Mouse (Mus musculus) testis, adult 2 months (tissue): Measurements from ENCODE around the gene Adipor1. TPM values are rescaled to one million over a fixed set of nuclear protein-coding genes. Genes with fewer than 3 reads are reported as not detected.
A peak's percentile ranks its signal among the peaks of the same experiment; 100 is the strongest.
"Not testable (repeated sequence)": the region's sequence is repeated elsewhere in the genome, so short reads cannot be mapped to it uniquely, and the experiment has no call there.

ENCODE experiments used
- H3K27ac ChIP-seq: fragments of 200-500 bp; 2 replicates; pipeline ENCODE4 v1.5.1; 2012; ENCODE audit warnings: low read depth, low read length; ENCODE audit not compliant: control insufficient read depth, insufficient read depth
- H3K27me3 ChIP-seq: fragments of 200-500 bp; 2 replicates; pipeline ENCODE4 v1.6.1; 2012; ENCODE audit warnings: mild to moderate bottlenecking, low read length, moderate library complexity; ENCODE audit not compliant: control insufficient read depth, insufficient read depth
- H3K36me3 ChIP-seq: fragments of 200-500 bp; 2 replicates; pipeline ENCODE4 v1.6.1; 2012; ENCODE audit warnings: mild to moderate bottlenecking, low read length; ENCODE audit not compliant: control insufficient read depth, insufficient read depth
- H3K4me1 ChIP-seq: fragments of 200-500 bp; 2 replicates; pipeline ENCODE4 v1.6.1; 2012; ENCODE audit warnings: low read length; ENCODE audit not compliant: control insufficient read depth, insufficient read depth
- H3K4me3 ChIP-seq: fragments of 200-500 bp; 2 replicates; pipeline ENCODE4 v1.5.1; 2012; ENCODE audit warnings: low read depth, mild to moderate bottlenecking, low read length, moderate library complexity, mixed read lengths; ENCODE audit not compliant: control insufficient read depth
- CTCF ChIP-seq: fragments of 200-500 bp; IDR thresholded peaks from 2 replicates; pipeline ENCODE4 v1.5.1; 2012; ENCODE audit warnings: low read depth, mild to moderate bottlenecking, inconsistent platforms, low read length, moderate library complexity; ENCODE audit not compliant: control insufficient read depth, insufficient read depth, insufficient replicate concordance
- POLR2A ChIP-seq: fragments of 200-500 bp; IDR thresholded peaks from 2 replicates; pipeline ENCODE4 v1.6.1; 2012; ENCODE audit warnings: low read depth, mild to moderate bottlenecking, inconsistent platforms, low read length, moderate library complexity; ENCODE audit not compliant: control insufficient read depth
- polyA plus RNA-seq: library from polyadenylated mRNA; depleted of rRNA; stranded (reverse); fragments of >200 nt; gene quantifications from 2 replicates; pipeline ENCODE4 v1.2.3, GENCODE M21; 2012

Adipor1 gene
- polyA plus RNA-seq, 1 experiment = 87.4 TPM

DNA sequence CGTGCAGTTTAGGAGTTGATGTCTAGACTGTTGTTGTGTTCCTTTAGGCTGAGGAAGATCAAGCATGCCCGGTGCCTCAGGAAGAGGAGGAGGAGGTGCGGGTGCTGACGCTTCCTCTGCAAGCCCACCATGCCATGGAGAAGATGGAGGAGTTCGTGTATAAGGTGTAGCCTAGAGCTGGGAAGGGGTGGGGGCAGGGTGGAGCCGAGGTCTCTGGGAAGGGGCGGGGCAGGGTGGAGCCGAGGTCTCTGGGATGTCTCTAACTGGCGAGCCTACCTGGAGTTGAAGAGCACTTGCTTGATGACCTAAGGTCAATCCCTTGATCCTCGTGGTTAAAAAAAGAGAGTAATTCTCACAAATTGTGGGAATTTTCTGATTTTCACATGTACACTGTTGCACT is 8.7 kb downstream of the Adipor1 start:
- Histone ChIP-seq H3K4me1 (peaks cover 2% of the 10 kb centered on the region; the same call in 1 of the 2 replicates), H3K27me3 (no peaks in the 10 kb centered on the region), H3K27ac (no peak overlapping the region), H3K36me3 (peaks cover 9% of the 10 kb centered on the region), H3K4me3 (no peak overlapping the region)
- TF ChIP-seq POLR2A (no peak), CTCF (no peak)

GRCm38 (mm10) chr1:134426289-134426688 is 11.1 kb downstream of the Adipor1 start:
- H3K36me3 ChIP-seq = peaks cover 12% of the 10 kb centered on the region
- no peaks in the 10 kb centered on the region for H3K27me3 ChIP-seq

DNA sequence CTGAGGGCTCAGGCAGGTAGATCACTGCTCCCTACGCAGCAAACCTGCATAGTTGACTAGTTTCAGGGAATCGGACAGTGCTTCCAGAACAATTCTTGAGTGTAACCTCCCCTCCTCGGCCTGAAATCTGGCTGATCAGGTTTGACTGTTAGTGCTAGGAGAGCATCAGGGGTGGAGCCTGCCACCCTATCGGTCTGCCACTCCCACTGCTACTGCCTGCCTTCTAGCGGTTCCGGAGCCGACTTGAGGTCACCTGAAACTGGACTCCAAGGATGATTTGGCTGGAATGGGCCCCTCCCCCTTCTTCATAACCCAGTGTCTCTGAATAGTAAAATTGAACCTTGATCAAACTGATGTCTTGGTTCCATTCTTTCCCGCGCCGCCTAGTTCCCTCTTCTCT is 17.8 kb downstream of the Adipor1 start:
- Histone ChIP-seq H3K27me3 (no peaks in the 10 kb centered on the region), H3K4me1 (peaks cover 2% of the 10 kb centered on the region; the same call in 1 of the 2 replicates), H3K4me3 (no peak overlapping the region), H3K27ac (peak overlapping the region; percentile 24), H3K36me3 (peaks cover 3% of the 10 kb centered on the region)
- TF ChIP-seq CTCF = no peak
- TF ChIP-seq POLR2A = no peak

More at GRCm38 (mm10) chr1:134426289-134426688, 11.1 kb downstream of the Adipor1 start:
- Histone ChIP-seq H3K4me1 (peaks cover 2% of the 10 kb centered on the region; the same call in 1 of the 2 replicates), H3K27ac (no peak overlapping the region), H3K4me3 (no peak overlapping the region)
- TF ChIP-seq POLR2A (no peak), CTCF (no peak)

DNA sequence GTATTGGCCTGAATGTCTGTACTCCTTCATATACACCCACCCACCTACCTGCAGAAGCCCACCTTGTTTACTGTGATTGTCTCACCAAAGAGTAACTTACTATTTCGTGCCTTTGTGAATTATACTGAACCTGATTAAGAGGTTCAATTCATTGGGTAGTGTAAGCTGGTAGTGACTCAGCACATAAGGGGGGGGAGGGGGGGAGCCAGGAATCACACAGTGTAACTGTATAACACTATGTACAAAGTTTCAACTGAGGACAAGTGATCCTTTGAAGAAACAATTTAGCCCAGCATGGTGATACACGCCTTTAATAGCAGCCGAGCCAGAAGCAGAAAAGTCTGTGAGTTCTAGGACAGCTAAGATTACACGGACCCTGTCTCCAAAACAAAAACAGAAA is 18.3 kb downstream of the Adipor1 start:
- Histone ChIP-seq H3K36me3 (peaks cover 3% of the 10 kb centered on the region), H3K27ac (peak overlapping the region; percentile 24)
- TF ChIP-seq POLR2A (no peak), CTCF (no peak)

DNA sequence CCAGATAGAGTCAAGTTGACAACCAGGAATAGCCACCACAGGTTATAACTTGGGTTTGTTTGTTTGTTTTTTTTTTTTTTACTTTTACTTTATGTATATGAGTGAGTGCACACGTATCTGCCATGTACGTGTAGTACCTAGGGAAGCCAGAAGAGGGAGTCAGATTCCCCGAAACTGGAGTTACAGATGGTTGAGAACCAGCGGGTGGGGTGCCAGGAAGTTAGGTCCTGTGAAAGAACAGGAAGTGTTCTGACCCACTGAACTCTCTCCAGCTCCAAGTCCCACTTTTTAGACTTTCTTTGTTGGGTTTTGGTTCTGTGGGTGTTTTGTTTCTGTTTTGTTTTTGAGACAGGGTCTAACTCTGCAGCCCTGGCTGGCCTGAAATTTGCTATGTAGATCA is 20.2 kb downstream of the Adipor1 start:
- no peak for TF ChIP-seq POLR2A
- TF ChIP-seq CTCF = no peak
- peaks cover 2% of the 10 kb centered on the region; the same call in 1 of the 2 replicates for H3K4me1 ChIP-seq
- H3K36me3 ChIP-seq = no peaks in the 10 kb centered on the region; the same call in 1 of the 2 replicates
- no peaks in the 10 kb centered on the region for H3K27me3 ChIP-seq
- H3K27ac ChIP-seq = no peak overlapping the region
- no peak overlapping the region for H3K4me3 ChIP-seq

More for the DNA sequence above, 18.3 kb downstream of the Adipor1 start:
- Histone ChIP-seq H3K4me1 (peaks cover 2% of the 10 kb centered on the region; the same call in 1 of the 2 replicates), H3K27me3 (no peaks in the 10 kb centered on the region), H3K4me3 (no peak overlapping the region)

DNA sequence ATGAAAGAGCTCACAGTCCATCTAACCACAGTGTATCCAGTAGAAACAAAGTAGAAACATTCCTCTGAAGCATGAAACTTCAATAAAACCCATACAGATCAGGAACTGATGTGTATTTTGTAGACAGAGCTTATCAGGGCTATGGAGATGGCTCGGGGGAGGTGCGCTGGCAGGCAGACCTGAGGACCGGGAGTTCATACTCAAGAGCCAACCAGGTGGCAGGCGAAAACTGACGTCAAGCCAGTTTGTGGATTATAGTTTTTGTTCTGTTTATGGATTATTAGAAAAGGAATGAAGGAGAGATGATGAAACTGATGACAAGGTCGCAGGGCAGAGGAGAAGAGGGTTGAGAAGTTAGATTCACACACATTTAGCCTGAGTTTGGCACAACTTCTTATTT is 25.3 kb downstream of the Adipor1 start:
- H3K4me3 ChIP-seq = no peak overlapping the region
- no peak for TF ChIP-seq CTCF
- no peak for TF ChIP-seq POLR2A
- H3K4me1 ChIP-seq = no peaks in the 10 kb centered on the region
- no peak overlapping the region for H3K27ac ChIP-seq
- no peaks in the 10 kb centered on the region for H3K27me3 ChIP-seq
- no peaks in the 10 kb centered on the region for H3K36me3 ChIP-seq

DNA sequence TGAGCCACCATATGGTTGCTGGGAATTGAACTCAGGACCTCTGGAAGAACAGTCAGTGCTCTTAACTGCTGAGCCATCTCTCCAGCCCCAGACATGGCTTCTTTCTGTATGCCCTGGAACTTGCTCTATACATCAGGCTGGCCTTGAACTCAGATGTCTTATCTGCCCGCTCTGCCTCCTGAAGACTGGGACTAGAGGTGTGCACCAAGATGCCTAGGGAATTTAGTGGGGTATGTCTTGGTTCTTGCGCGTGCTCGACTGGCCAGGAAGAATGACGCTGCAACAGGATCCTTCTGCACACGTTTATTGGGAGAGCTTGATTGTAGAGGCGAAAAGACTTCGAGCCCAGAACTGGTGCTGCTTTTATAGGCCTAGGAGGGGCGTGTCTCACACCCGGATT is 26.6 kb downstream of the Adipor1 start:
- H3K27me3 ChIP-seq, H3K27ac ChIP-seq, H3K36me3 ChIP-seq, H3K4me1 ChIP-seq, H3K4me3 ChIP-seq: not testable (repeated sequence)

DNA sequence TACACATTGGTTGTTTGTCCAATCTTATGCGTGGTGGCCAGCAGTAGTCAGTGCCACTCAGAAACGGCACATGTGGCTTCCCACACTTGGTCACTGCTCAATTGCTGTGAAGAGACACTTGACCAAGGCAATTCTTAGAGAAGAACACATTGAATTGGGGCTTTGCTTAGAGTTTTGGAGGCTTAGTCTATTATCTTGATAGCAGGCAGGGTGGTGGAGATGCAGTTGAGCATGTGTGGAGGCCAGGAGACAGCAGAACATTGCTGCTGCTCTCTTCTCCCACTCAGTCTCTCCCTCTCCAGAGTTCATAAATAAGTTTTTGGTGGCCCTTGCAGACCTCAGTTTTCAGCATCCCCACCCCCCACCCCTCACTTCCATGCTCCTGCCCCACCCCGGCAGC is 27.2 kb downstream of the Adipor1 start:
- H3K4me3 ChIP-seq = no peak overlapping the region
- TF ChIP-seq POLR2A (no peak), CTCF (no peak)

GRCm38 (mm10) chr1:134443288-134443687 is 28.1 kb downstream of the Adipor1 start:
- not testable (repeated sequence) for H3K4me1 ChIP-seq, H3K36me3 ChIP-seq, H3K4me3 ChIP-seq, H3K27me3 ChIP-seq, H3K27ac ChIP-seq

More for the DNA sequence above, 27.2 kb downstream of the Adipor1 start:
- Histone ChIP-seq H3K27ac (no peak overlapping the region), H3K27me3 (no peaks in the 10 kb centered on the region), H3K4me1 (no peaks in the 10 kb centered on the region), H3K36me3 (no peaks in the 10 kb centered on the region)
